Mouse (Mus musculus): ENCODE measurements around the gene Mrps18c.

GRCm38 (mm10) chr5:100792261-100792660, 6.2 kb upstream of the Mrps18c start:
- TF ChIP-seq POLR2A (IDR thresholded peaks at IDR 0.05; ENCODE audit: low read depth, low read length) (no peak), CTCF (IDR thresholded peaks at IDR 0.05; ENCODE audit: extremely low read depth, insufficient read depth, insufficient read length, insufficient replicate concordance) (no peak)

Measured in spleen, adult 2 months (tissue).